Mouse (Mus musculus): ENCODE data around the gene Prima1. TPM values are rescaled to one million over a fixed set of nuclear protein-coding genes. Genes with fewer than 3 reads are reported as not detected.

Prima1 gene
- 1 to 10 TPM; 1.3 to 3.0 TPM for total RNA-seq (2021)

DNA sequence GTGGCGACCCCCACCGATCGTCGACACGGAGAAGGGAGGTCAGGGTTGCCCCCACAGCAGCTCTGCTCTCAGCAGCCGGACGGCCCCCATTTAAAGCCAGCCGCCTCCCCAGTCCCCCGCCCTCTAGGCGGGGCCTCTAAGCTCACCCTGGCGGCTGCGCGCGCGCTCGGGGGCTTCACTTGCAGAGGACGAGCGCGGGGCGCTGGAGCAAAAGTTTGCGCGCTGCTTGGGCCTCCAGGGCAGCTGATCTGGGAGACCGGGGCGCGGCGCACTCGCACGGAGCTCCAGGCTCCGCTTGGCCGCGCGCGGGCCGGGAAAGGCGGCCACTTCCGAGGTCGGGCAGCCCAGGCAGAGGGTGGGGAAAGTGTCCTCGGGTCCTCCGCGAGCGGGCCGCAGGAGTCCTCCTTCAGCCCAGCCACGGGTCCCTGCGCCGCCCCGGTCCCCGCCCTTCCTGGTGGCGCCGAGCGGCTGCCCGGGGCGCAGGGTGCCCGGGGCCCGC, at the start of gene Prima1:
TSS of gene Prima1 (minus strand) at position 68 of the 499 bp plus-strand sequence.
- intact Hi-C loops (cut with DNase I), result loop anchor here (5.0 kb wide), 1 partner anchor 100 kb away; no protein-coding TSS in a partner anchor
- peak; percentile 13 to 73 for DNase-seq (ENCODE audit: extremely low spot score in 1 of 2, low spot score in 2 of 2)

GRCm38 (mm10) chr12:103287276-103287675, 45.3 kb upstream of the Prima1 start:
- no peak for DNase-seq (ENCODE audit: extremely low spot score in 1 of 2, low spot score in 2 of 2)
- intact Hi-C loops (cut with DNase I), result no loop called here

- no peak for DNase-seq (ENCODE audit: extremely low spot score in 1 of 2, low spot score in 2 of 2)
Observed at GRCm38 (mm10) chr12:103283411-103283810, 41.5 kb upstream of the Prima1 start.

GRCm38 (mm10) chr12:103282936-103283335, 41.0 kb upstream of the Prima1 start:
- no peak for DNase-seq (ENCODE audit: extremely low spot score in 1 of 2, low spot score in 2 of 2)
- intact Hi-C loops (cut with DNase I), result no loop called here

More at GRCm38 (mm10) chr12:103283411-103283810, 41.5 kb upstream of the Prima1 start:
- intact Hi-C loops (cut with DNase I), result no loop called here

DNA sequence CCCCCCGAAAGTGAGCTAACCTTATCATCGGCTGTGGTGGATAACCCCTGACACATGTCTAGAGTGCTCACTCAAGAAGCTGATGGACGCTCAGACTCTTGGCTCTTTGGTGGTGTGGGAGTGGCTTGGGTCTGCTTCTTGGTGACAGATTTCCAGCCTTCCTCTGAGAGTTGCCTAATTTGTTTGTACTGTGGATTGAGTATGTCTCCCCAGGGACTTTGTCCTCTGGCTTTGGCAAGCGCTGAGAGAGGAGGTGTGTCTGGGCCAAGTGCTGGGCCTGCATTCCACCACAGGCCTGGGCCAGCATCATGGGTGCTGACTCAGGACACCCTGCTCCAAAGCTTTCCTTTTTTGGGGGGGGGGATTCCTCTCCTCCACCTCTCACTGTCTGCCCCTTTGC, 40.0 kb upstream of the Prima1 start:
- intact Hi-C loops (cut with DNase I), result no loop called here
- peak in 1 of 2 experiments; percentile 35 for DNase-seq (ENCODE audit: extremely low spot score in 1 of 2, low spot score in 2 of 2)

GRCm38 (mm10) chr12:103281491-103281890, 39.5 kb upstream of the Prima1 start:
- DNase-seq (ENCODE audit: extremely low spot score in 1 of 2, low spot score in 2 of 2), result no peak
- intact Hi-C loops (cut with DNase I), result no loop called here

GRCm38 (mm10) chr12:103276422-103276821, 34.5 kb upstream of the Prima1 start:
- intact Hi-C loops (cut with DNase I), result no loop called here
- DNase-seq (ENCODE audit: extremely low spot score in 1 of 2, low spot score in 2 of 2), result no peak

- intact Hi-C loops (cut with DNase I), result no loop called here
- DNase-seq (ENCODE audit: extremely low spot score in 1 of 2, low spot score in 2 of 2), result no peak
Observed at GRCm38 (mm10) chr12:103273732-103274131, 31.8 kb upstream of the Prima1 start.

- no peak for DNase-seq (ENCODE audit: extremely low spot score in 1 of 2, low spot score in 2 of 2)
- intact Hi-C loops (cut with DNase I), result no loop called here
Observed at GRCm38 (mm10) chr12:103273051-103273450, 31.1 kb upstream of the Prima1 start.

- intact Hi-C loops (cut with DNase I), result no loop called here
Observed at GRCm38 (mm10) chr12:103272176-103272575, 30.2 kb upstream of the Prima1 start.

GRCm38 (mm10) chr12:103266605-103267004, 24.7 kb upstream of the Prima1 start:
- intact Hi-C loops (cut with DNase I), result no loop called here
- DNase-seq (ENCODE audit: extremely low spot score in 1 of 2, low spot score in 2 of 2), result no peak

More at GRCm38 (mm10) chr12:103272176-103272575, 30.2 kb upstream of the Prima1 start:
- DNase-seq (ENCODE audit: extremely low spot score in 1 of 2, low spot score in 2 of 2), result no peak

- no peak for DNase-seq (ENCODE audit: extremely low spot score in 1 of 2, low spot score in 2 of 2)
- intact Hi-C loops (cut with DNase I), result no loop called here
Observed at GRCm38 (mm10) chr12:103262017-103262865, 20.3 kb upstream of the Prima1 start.

DNA sequence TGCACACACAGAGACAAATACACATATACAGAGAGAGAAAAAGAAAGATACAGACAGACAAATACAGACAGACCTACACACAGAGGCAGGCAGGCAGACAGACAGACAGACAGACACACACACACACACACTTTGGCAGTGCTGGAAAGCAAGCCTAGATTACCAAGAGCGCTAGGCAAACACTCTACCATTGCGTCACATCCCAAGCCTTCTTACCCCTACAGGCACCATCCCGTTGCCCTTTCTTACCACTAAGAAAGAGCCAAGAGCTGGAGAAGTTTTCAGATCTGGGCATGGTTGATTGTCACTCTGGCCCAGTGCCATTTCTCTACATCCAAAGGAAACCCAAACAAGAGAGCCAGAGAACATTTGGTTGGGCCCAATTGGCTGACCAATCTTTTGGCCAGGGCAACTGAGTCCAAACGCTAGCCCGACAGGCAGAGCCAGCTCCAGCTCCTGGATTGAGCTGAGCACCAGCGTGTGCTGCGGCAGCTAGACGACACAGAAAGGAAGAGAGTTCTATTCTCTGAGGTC, 11.0 kb upstream of the Prima1 start:
- intact Hi-C loops (cut with DNase I), result no loop called here
- DNase-seq (ENCODE audit: extremely low spot score in 1 of 2, low spot score in 2 of 2), result peak in 1 of 2 experiments; percentile 23

DNA sequence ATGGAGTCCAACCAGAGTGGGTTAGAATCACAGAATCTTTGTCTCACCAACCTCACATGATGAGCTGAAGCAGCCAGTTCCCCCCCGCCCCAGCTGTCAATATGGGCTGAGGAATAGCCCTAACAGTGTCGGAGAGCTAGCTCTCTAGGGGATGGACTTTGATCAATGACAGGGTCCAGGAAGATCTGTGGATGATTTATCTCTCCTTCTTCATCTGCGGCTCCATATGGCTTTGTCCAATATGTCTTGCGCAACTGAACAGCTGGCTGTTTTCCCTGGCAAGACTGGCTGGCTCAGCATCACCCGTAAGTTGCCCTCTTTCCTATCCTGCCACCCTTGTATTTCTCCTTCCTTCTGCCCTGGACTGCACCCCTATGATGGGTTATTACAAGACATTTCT, 9.2 kb upstream of the Prima1 start:
- intact Hi-C loops (cut with DNase I), result no loop called here
- no peak for DNase-seq (ENCODE audit: extremely low spot score in 1 of 2, low spot score in 2 of 2)

GRCm38 (mm10) chr12:103250333-103250732, 8.4 kb upstream of the Prima1 start:
- intact Hi-C loops (cut with DNase I), result no loop called here
- no peak for DNase-seq (ENCODE audit: extremely low spot score in 1 of 2, low spot score in 2 of 2)

- no peak for DNase-seq (ENCODE audit: extremely low spot score in 1 of 2, low spot score in 2 of 2)
- intact Hi-C loops (cut with DNase I), result loop anchor here (5.0 kb wide), 1 partner anchor 101 kb away; no protein-coding TSS in a partner anchor
Observed at GRCm38 (mm10) chr12:103243041-103243440, 1.1 kb upstream of the Prima1 start.

GRCm38 (mm10) chr12:103242591-103243025, 658 bp upstream of the Prima1 start:
- peak; percentile 12 to 50 for DNase-seq (ENCODE audit: extremely low spot score in 1 of 2, low spot score in 2 of 2)
- intact Hi-C loops (cut with DNase I), result loop anchor here (5.0 kb wide), 1 partner anchor 100 kb away; no protein-coding TSS in a partner anchor

- DNase-seq (ENCODE audit: extremely low spot score in 1 of 2, low spot score in 2 of 2), result no peak
- intact Hi-C loops (cut with DNase I), result loop anchor here (5.0 kb wide), 1 partner anchor 99 kb away; no protein-coding TSS in a partner anchor
Observed at GRCm38 (mm10) chr12:103241311-103242082, 453 bp downstream of the Prima1 start.

GRCm38 (mm10) chr12:103238924-103239460, 3.0 kb downstream of the Prima1 start:
- intact Hi-C loops (cut with DNase I), result no loop called here
- DNase-seq (ENCODE audit: extremely low spot score in 1 of 2, low spot score in 2 of 2), result no peak
